Mouse (Mus musculus) adrenal gland, postnatal 36 days (tissue): ENCODE data around the gene Slc8b1. TPM values are rescaled to one million over a fixed set of nuclear protein-coding genes. Genes with fewer than 3 reads are reported as not detected.

Experiments
- DNase-seq, 2 experiments: peaks; one replicate each; pipeline ENCODE4 v3.0.0; 2021; ENCODE audit warnings: mixed read lengths in 1 of 2
- total RNA-seq, 2 experiments: library from RNA; stranded (reverse); gene quantifications; 2 replicates each; pipeline ENCODE4 v1.2.3; 2021

Gene Slc8b1
- total RNA-seq, 2 experiments from 2014 or later, result 29.0 to 45.6 TPM

GRCm38 (mm10) chr5:120527296-120527964, 16.5 kb downstream of the Slc8b1 start:
- DNase-seq, result no peak

DNA sequence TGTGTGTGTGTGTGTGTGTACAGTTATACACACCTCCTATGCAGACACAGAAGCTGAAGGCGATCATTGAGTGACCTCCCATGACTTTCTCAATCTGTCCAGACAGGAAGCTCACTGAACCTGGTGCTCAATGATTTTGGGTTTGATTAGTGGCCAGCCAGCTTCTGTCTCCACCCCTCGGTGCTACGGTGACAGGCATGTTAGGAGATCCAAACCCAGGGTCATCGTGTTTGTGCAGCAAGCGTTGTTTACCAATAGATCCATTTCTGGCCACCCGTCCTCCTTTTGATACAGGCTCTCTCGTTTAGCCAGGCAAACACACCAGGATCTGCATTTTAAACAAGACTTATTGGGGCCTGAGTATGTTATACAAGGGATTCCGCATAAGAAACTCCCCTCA, 20.7 kb downstream of the Slc8b1 start:
- DNase-seq, result no peak

DNA sequence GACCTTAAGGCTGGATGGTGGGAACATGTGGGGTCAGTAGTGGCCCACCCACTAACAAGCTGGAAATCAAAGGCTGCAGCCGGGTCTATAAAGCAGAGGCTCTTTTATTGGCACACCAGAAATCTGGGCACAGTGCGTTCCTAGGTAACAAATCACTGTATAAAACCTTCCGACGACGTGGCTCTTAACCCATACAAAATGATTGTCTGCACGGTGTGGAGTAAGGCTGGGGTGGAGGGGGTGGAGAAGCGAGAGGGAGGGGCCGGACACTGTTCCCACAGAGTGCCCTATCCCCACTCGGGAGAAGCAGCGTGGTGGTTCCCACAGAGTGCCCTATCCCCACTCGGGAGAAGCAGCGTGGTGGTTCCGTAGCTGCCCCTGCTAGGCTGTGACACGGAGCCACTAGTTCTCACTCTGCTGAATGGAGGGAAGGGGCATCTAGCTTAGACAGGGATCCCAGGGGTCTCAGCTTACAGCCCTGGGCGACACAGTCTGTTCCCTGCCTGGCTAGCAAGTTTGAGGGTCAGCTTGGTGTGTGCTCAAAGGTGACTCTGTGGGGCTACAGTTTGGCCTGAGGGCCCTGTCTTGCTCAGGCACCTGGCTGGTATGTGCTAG, 23.2 kb downstream of the Slc8b1 start:
- no peak for DNase-seq

- DNase-seq, result no peak
Measured at GRCm38 (mm10) chr5:120534686-120535075, 23.7 kb downstream of the Slc8b1 start.

DNA sequence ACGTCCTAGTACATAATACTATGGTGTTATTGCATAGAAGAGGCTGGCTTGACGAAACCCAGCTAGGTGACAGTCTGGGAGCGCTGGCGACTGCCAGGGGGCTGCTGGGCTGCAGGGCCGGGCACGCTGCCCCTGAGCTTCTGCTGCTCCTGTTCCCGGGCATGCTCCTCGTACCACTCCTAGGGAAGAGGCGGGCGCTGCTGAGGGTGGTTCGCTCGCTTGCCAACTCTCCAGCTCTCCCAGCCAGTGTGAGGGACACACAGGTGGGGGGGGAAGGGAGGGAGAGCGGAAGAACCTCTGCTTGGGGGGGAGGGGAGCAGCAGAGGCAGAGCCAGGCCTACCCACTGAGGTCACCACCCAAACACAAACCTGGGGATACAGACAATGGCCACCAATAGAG, 25.1 kb downstream of the Slc8b1 start:
- no peak for DNase-seq

DNA sequence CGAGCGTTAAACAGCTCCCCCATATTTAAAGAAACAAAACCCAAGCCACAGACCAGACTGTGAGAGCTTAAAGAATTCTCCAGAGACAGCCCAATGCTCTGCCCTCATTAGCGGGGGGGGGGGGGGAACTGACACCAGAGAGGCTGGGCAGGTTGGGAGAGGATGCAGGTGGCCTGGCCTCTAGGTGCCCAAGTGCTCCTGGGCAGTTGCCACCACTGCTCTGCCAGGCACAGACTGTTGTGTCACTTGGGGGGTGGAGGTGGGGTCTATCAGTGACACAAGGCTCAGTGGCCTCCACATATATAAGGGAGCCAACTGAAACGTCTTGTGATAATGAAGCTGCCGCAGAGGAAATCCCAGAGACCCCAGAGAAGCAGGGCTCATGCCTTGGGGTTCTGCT, 25.7 kb downstream of the Slc8b1 start:
- no peak for DNase-seq

- DNase-seq, result no peak
Measured at GRCm38 (mm10) chr5:120548236-120548850, 37.4 kb downstream of the Slc8b1 start.

GRCm38 (mm10) chr5:120550137-120550536, 39.2 kb downstream of the Slc8b1 start:
- no peak for DNase-seq

DNA sequence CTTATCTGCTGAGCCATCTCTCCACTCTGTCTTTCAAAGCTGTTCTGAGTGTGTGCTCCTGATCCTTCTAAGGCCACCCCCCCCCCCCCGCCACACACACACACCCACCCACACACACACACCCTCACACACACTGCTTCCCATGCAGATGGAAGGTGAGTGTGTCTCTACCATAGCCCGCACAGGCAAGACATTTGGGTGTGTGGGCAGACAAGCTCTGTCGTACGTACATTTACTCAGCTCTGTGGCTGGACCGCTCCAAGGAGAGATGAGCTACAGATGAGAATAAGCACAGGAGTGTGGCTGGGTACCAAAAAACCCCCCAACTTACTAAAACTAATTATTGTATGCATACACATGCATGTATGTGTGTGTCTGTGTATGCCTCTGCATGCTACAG, 39.7 kb downstream of the Slc8b1 start:
- no peak for DNase-seq

DNA sequence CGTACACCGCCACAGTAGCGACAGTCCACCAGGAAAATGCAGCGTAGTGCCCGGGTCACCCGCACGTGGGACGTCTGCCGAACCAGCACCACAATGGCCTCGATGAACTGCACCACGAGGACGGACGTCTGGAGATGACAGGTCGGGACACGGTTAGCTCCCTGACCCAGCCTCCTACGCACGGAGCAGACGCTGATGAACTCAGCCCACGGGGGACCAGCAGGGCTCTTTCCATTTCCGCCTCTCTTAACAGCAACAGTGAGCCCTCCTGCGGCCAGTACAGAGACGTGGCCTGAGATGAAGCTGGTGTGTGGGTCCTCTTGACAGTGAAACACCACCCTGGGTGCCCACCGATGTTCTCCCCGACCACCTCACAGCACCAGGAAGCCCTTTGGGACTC, 44.9 kb downstream of the Slc8b1 start:
- no peak for DNase-seq

DNA sequence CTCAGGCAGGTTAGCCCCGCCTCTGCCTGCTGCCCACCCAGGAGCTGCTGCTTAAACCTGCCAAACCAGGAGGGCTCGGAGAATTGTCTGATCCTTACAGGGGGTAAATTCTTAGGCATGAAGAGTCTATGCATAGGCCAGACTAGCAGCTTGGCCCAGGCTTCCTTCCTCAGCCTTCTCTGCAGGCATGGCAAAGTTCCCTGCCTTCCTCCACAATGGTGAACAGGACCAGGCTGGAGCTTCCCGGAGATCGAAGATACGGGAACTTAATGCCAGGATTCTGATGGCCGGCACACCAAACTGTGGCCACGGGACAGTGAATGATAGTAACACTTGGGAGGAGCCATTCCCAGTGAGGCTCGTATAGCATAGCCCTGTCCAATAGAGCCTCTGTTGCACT, 47.1 kb downstream of the Slc8b1 start:
- DNase-seq, result no peak

- DNase-seq, result peak in 1 of 2 experiments; percentile 55
Measured at GRCm38 (mm10) chr5:120558762-120559161, 47.8 kb downstream of the Slc8b1 start.

DNA sequence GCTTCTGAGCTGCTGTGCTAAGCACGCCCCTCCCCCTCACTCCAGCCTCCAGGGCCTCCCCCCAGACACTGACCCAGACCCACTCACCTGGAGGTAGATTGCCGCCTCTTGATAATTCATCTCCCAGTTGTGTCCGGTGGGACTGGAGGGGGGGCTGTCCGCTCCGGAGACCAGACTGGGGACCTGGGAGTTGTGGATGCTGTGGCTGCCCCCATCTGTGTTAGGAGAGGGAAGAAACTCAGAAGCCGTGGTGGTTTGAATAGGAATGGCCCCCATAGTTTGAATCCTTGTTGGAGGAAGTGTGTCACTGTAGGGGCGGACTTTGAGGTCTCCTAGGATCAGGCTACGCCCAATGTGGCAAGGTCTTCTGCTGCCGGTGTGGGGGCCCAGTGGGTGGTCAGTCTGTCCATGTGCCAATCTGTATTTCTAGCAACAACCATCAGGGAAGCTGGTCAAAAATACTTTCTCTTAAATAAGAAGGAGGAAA, 49.2 kb downstream of the Slc8b1 start:
- DNase-seq, result no peak

GRCm38 (mm10) chr5:120560616-120561311, 49.8 kb downstream of the Slc8b1 start:
- peak; percentile 70 to 81 for DNase-seq

DNA sequence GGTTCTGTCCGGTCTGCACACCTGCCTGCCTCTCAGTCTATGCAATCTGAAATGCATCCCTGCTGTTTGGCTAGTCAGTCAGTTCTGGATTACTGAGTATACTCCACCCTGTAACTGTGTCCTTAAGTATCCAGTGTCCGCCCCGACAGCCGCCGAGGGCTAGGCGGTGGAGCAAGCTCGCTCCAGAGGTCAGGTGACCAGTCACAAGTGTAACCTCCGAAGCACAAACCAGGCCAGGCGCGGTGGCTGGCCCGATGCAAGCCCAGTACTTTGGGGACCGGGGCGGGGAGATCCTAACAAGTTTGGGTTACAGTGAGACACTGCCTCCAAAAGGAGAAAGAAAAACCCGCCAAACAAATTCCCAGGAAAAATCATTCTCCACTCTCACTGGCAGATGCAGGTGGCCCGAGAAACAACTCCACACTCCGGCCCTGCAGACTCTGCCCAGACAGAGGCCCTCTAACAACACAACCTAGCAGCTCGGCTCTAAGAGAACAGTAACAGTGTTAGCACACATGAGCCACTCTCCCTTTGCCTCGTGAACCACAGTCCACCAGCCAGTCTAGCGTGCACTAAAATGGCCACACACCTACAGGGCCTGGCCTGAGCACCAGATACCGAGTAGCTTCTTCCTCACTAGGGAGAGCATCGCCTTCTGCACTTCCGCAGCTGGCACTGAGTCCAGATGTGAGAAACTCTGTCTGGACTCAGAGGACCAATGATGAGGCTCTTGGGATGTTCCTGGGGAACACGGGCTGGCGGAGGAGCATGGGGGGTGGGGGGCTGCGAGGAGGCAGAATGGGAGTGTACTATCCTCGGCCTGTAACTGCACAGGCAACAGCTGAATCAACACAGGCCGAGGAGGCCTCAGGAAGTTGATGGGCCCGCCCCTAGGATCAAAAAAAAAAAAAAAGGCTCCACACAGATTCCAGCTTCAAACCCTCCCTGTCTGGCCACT, 52.3 kb downstream of the Slc8b1 start:
- DNase-seq, result peak; percentile 75 to 81

DNA sequence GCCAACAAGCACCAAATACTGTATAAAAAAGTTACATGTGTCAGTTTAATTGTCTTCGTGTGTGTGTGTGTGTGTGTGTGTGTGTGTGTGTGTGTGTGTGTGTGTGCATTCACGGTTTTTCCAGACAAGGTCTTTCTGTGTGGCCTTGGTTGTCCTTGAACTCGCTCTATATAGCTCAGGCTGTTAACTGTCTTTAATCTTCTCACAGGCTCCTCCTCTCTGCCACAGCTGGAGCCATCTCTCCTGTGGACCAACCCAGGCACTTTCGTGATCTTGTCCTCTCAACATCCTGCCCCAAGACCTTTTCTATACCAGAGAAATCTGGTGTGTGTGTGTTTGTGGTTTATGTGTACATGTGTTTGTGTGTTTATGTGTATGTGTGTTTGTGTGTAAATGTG, 52.9 kb downstream of the Slc8b1 start:
- no peak for DNase-seq

- DNase-seq, result no peak
Measured at GRCm38 (mm10) chr5:120565171-120565905, 54.4 kb downstream of the Slc8b1 start.

GRCm38 (mm10) chr5:120566101-120566500, 55.1 kb downstream of the Slc8b1 start:
- peak; percentile 44 to 58 for DNase-seq

GRCm38 (mm10) chr5:120566681-120567252, 55.8 kb downstream of the Slc8b1 start:
- DNase-seq, result no peak

DNA sequence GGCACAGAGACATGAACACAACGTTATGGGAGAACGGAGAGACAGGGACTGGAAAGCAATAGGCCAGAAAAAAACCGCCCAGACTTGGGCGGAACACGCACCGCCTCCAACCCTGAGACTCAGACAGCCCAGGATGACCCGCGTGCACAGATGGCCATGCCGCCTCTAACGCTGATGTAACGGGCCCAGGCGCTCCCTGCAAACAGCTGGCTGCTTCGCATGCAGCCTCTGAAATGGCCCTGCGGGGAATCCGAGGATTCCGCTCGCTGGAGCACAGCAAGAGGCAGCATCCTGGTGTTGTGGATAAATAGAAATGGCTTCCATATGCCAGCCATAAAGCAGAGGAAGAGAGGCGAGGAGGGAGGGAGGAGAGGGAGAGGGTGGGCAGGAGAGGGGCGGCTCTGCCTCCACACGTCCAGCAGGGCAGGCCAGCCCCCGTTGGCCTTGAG, 56.3 kb downstream of the Slc8b1 start:
- peak; percentile 80 to 81 for DNase-seq
